In genomic region chr11:103372068-103372467, GRCm38 (mm10) we compare ENCODE assay signal across 10 mouse cellular contexts. TPM values are rescaled to one million over a fixed set of nuclear protein-coding genes. Genes with fewer than 3 reads are reported as not detected.
DNase-seq lines count a peak whose midpoint lies in the region; ATAC-seq and TF ChIP-seq lines count a peak whose summit lies in the region.
"Had no signal": no experiment of that assay in that cellular context is flagged by ENCODE, and none has a peak within 500 bp of the region (broad histone marks: within the 10 kb centered on the region; RNA-seq: fewer than 3 reads in every experiment).

No protein-coding gene starts in this region.

- no peak overlapping the region for H3K4me3 ChIP-seq in hindbrain, postnatal 0 days (ENCODE audit: low read length)
- no peak overlapping the region for H3K4me3 ChIP-seq in midbrain, postnatal 0 days (ENCODE audit: low read depth, low read length)
- H3K4me3 ChIP-seq in forebrain, embryonic 14.5 days (ENCODE audit: low read depth, low read length), result no peak overlapping the region
- H3K4me3 ChIP-seq: megakaryocyte, embryonic 14.5 days had no signal

- H3K27ac ChIP-seq in hindbrain, postnatal 0 days, result no peak overlapping the region
- no peak overlapping the region for H3K27ac ChIP-seq in midbrain, postnatal 0 days (ENCODE audit: low read depth, low read length)
- H3K27ac ChIP-seq in forebrain, embryonic 14.5 days (ENCODE audit: low read depth, low read length), result no peak overlapping the region

- H3K4me1 ChIP-seq in hindbrain, postnatal 0 days (ENCODE audit: insufficient read depth, low read length), result peaks cover 3% of the 10 kb centered on the region; the same call in 1 of the 2 replicates
- no peaks in the 10 kb centered on the region for H3K4me1 ChIP-seq in midbrain, postnatal 0 days (ENCODE audit: insufficient read depth, low read length)
- no peaks in the 10 kb centered on the region for H3K4me1 ChIP-seq in forebrain, embryonic 14.5 days (ENCODE audit: control insufficient read depth, insufficient read depth, low read length)

- no peak for TF ChIP-seq CTCF in hindbrain, postnatal 0 days (IDR thresholded peaks at IDR 0.05; ENCODE audit: low read depth)
- TF ChIP-seq CTCF in midbrain, postnatal 0 days (IDR thresholded peaks at IDR 0.05), result no peak

- no peaks in the 10 kb centered on the region for H3K9me3 ChIP-seq in hindbrain, postnatal 0 days (ENCODE audit: low read length)
- no peaks in the 10 kb centered on the region for H3K9me3 ChIP-seq in midbrain, postnatal 0 days (ENCODE audit: low read length)
- no peaks in the 10 kb centered on the region for H3K9me3 ChIP-seq in forebrain, embryonic 14.5 days (replicated peaks; ENCODE audit: control insufficient read depth, low read length)
- H3K9me3 ChIP-seq: megakaryocyte, embryonic 14.5 days had no signal

- H3K27me3 ChIP-seq in hindbrain, postnatal 0 days (ENCODE audit: insufficient read depth, low read length), result no peaks in the 10 kb centered on the region
- H3K27me3 ChIP-seq in midbrain, postnatal 0 days (ENCODE audit: insufficient read depth, low read length), result no peaks in the 10 kb centered on the region
- no peaks in the 10 kb centered on the region for H3K27me3 ChIP-seq in forebrain, embryonic 14.5 days (replicated peaks; ENCODE audit: control insufficient read depth, insufficient read depth, low read length)
- H3K27me3 ChIP-seq: megakaryocyte, embryonic 14.5 days; Patski had no signal

- no peak overlapping the region for H3K4me2 ChIP-seq in hindbrain, postnatal 0 days (ENCODE audit: low read depth, low read length)
- H3K4me2 ChIP-seq in midbrain, postnatal 0 days (ENCODE audit: low read depth, low read length, poor library complexity, severe bottlenecking), result no peak overlapping the region
- no peak overlapping the region for H3K4me2 ChIP-seq in forebrain, embryonic 14.5 days (ENCODE audit: low read length)

- peaks cover 21% of the 10 kb centered on the region for H3K36me3 ChIP-seq in hindbrain, postnatal 0 days (ENCODE audit: insufficient read depth, low read length)
- peaks cover 48% of the 10 kb centered on the region for H3K36me3 ChIP-seq in midbrain, postnatal 0 days (ENCODE audit: insufficient read depth, low read length)
- peaks cover 69% of the 10 kb centered on the region for H3K36me3 ChIP-seq in forebrain, embryonic 14.5 days (ENCODE audit: control insufficient read depth, insufficient read depth, low read length)

- WGBS in hindbrain, postnatal 0 days, result 44% methylated on average over 3 of the region's 3 CpGs
- 59% methylated on average over 3 of the region's 3 CpGs for WGBS in midbrain, postnatal 0 days
- WGBS in forebrain, embryonic 14.5 days, result 75% methylated on average over 3 of the region's 3 CpGs

- ATAC-seq in hindbrain, postnatal 0 days, result 0 out of 2 replicates have a peak, but pooled peaks have one; percentile 53
- no peak for ATAC-seq in midbrain, postnatal 0 days (ENCODE audit: low FRiP score)
- ATAC-seq in forebrain, embryonic 14.5 days, result no peak
- ATAC-seq: Patski had no signal

- H3K9ac ChIP-seq in hindbrain, postnatal 0 days (replicated peaks; ENCODE audit: low read length), result no peak overlapping the region
- H3K9ac ChIP-seq in midbrain, postnatal 0 days (replicated peaks; ENCODE audit: low read length, poor library complexity, severe bottlenecking), result no peak overlapping the region
- H3K9ac ChIP-seq in forebrain, embryonic 14.5 days (ENCODE audit: low read length), result no peak overlapping the region

- peak; percentile 50 for DNase-seq in kidney, adult 11 months
- no peak for DNase-seq in kidney, adult 18-20 months
- peak; percentile 55 to 60 for DNase-seq in B cell, adult 2 months
- DNase-seq in cerebellum, postnatal 14 days, result peak; percentile 30 to 39
- DNase-seq in hindbrain, postnatal 0 days (ENCODE audit: low spot score), result peak; percentile 63
- peak; percentile 49 for DNase-seq in midbrain, postnatal 0 days (ENCODE audit: low spot score)
- DNase-seq in embryo, embryonic 10.5 days (ENCODE audit: low spot score), result no peak
- DNase-seq in forebrain, embryonic 14.5 days (ENCODE audit: low spot score), result no peak

RNA-seq across cellular contexts. Expression of gene Arhgap27, which starts 8.6 kb away (rescaled TPM):
- 7.7 and 12.2 TPM in 2 replicates for total RNA-seq in hindbrain, postnatal 0 days (2014; rRNA removed)
- polyA plus RNA-seq in hindbrain, postnatal 0 days (2015; fragmentation: Nextera tagmentation; extraction: Ambion mirVana), result 5.5 and 5.9 TPM in 2 replicates
- total RNA-seq in midbrain, postnatal 0 days (2014; rRNA removed), result 7.6 and 7.9 TPM in 2 replicates
- 4.9 and 6.2 TPM in 2 replicates for polyA plus RNA-seq in midbrain, postnatal 0 days (2015; fragmentation: Nextera tagmentation; extraction: Ambion mirVana)
- 1.5 and 2.3 TPM in 2 replicates for polyA plus RNA-seq in forebrain, embryonic 14.5 days (2014; fragmentation: Nextera tagmentation; extraction: Ambion mirVana)

RNA-seq across cellular contexts. Expression of gene Plekhm1, which starts 40.4 kb away (rescaled TPM):
- total RNA-seq in hindbrain, postnatal 0 days (2014; rRNA removed), result 8.2 and 9.4 TPM in 2 replicates
- 4.9 and 6.3 TPM in 2 replicates for polyA plus RNA-seq in hindbrain, postnatal 0 days (2015; fragmentation: Nextera tagmentation; extraction: Ambion mirVana)
- 7.8 and 9.2 TPM in 2 replicates for total RNA-seq in midbrain, postnatal 0 days (2014; rRNA removed)
- polyA plus RNA-seq in midbrain, postnatal 0 days (2015; fragmentation: Nextera tagmentation; extraction: Ambion mirVana), result 5.8 and 6.0 TPM in 2 replicates
- polyA plus RNA-seq in forebrain, embryonic 14.5 days (2014; fragmentation: Nextera tagmentation; extraction: Ambion mirVana), result 7.5 and 10.0 TPM in 2 replicates

Comparison
In these comparisons a context has a peak if more than half of its experiments do, and no peak if none do; other contexts are left out.
1. DNase-seq: peak in kidney, adult 11 months (single experiment), B cell, adult 2 months (2 of 2), cerebellum, postnatal 14 days (2 of 2), hindbrain, postnatal 0 days (single experiment) and midbrain, postnatal 0 days (single experiment); none in kidney, adult 18-20 months (single experiment), embryo, embryonic 10.5 days (single experiment) and forebrain, embryonic 14.5 days (single experiment).